Mouse (Mus musculus): ENCODE results near the gene Tekt4.

The Tekt4 gene

DNA sequence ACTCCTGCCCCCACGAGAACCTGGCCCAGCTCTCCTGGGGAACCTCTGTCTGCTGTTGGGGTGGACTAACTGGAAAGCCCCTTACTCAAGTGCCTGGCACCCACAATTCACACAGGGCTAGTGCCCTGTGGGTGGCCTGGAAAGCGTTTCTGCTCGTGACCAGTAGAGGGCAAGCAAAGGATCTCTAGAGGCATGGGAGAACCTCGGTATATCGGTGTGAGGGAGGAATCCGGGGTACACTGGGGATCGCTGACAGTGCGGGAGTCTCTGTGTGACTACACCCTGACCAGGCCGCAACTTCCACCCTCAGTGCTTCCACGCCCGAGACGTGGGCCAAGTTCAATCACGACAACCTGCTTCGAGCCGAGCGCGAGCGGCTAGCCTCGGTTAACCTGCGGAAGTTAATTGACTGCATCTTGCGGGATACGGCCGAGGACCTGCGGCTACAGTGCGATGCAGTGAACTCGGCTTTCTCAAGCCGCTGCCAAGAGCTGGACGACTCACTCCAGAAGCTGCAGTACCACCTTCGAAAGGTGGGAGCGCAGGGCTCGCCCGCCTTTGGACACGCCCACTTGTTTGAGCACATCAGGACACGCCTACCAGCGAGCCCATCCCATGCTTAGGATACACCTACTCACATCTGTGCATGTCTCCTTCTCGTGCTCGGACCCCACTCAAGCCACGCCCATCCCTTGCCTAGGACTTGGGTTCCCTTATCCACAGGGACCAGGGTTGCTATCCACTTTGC lies 20.1 kb downstream of the Tekt4 start:
- in situ Hi-C loops (cut with MboI; ENCODE audit: unreplicated experiment in 2 of 2) = loop anchor here (5.0 kb wide), 3 partner anchors 72 to 223 kb away; no protein-coding TSS in a partner anchor

DNA sequence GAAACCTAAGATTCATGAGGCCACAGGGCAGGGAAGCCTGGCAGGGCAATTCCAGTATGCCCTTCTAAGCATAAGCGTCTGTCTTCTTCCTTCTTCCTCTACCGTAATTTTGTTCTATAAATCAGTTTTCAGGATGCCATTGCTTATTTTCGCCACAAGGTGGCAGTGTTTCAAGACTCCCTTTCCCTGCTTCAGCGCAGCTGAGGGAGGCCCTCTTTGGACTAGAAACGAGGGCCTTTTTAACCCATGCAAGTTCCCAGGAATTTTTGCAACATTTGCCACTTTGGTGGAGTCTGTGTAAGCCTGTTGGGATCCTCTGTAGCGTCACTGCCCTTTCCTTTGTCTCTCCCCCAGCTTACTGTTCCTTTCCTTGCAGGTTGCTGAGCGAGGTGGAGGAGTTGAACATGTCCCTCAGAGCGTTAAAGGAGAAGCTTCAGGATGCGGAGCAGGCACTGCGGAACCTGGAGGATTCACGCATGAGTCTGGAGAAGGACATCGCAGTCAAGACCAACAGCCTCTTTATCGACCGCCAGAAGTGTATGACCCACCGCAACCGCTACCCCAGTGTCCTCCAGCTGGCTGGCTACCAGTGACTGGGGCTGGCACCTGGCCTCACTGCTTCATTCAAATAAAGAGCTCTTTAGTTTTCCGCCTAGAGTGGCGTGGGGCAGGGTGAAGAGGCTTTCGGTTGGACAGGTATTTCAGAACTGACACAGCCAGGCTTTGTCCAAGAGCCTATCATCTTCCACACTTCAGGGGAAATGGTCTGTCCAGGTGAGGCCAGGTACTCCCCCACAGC lies 21.7 kb downstream of the Tekt4 start:
- in situ Hi-C loops (cut with MboI; ENCODE audit: unreplicated experiment in 2 of 2) = loop anchor here (5.0 kb wide), 1 partner anchor 221 kb away; no protein-coding TSS in a partner anchor

DNA sequence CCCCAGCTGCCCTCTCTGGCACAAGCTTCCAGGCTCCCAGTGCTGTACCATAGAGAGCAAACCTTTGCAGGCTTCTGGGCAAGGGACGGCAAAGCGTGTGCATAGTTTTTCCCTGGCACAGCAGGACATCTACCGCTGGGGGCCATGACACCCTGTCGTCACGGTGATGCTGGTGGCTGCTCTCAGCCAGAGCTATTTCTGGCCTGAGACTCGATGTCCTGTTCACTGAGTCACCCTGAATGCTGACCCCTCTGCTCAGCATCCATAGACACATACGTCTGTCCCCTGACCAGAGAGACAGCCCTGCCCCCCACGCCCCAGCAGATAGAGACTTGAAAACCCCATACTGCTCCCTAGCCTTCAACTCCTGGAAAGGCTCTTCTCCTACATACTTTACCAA lies 25.7 kb downstream of the Tekt4 start:
- in situ Hi-C loops (cut with MboI; ENCODE audit: unreplicated experiment in 2 of 2) = no loop called here

DNA sequence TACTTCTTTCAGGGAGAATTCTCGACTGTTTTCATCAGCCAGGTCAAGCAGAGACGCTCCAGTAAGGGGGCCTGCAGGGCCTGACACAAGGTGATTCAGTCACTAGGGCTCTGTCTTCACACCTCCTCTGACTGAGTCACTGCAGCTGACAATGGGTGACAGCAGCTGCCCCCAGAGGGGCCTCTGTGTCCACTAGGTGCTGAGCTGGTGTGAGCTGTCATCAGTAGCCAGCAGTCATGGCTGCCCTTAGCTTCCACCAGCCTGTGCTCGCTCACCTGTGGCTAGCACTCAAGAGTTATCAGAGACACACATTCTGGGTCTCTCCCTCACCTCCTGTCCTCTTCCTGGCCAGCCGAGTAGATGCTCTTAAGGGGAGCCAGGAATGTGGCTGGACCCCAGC lies 26.4 kb downstream of the Tekt4 start:
- in situ Hi-C loops (cut with MboI; ENCODE audit: unreplicated experiment in 2 of 2) = no loop called here

DNA sequence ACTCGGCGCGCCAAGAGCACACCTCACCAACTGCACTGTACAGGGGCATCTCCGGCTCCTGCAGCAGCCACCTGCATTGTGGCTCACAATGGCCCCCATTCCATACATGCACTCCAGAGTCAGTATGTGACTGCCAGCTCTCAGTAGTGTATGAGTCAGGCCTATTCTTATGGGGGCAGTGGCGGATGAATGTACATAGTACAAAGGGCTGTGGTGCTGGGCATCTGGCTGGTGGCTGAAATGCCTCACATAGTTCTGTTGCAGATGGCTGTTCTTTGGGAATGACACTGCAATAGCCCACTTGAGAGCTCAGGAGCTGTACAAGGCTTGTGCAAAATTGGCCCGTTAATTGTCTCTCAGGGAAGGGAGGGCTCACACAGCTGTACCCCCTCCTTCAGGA lies 27.7 kb downstream of the Tekt4 start:
- in situ Hi-C loops (cut with MboI; ENCODE audit: unreplicated experiment in 2 of 2) = no loop called here

DNA sequence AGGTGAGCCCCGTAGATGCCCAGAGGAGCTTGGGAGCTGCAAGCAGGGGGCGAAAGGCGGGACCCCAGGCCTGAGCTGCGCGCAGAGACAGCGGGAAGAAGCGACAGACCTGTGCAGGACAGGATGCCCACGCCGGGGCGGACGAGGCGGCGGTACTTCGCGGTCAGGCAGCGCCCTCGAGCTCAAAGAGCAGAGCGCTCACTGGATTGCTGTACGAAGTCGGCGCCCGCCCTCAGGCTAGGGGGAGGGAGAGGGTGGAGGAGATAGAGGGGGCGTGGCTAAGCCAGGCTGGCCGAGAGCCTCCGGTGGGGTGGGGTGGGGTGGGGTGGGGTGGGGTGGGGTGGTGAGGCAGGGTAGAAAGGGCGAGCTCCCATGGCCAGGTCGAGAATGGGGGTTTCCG lies 42.6 kb downstream of the Tekt4 start, which contains the start of gene Sstr5:
Sstr5 (minus strand) TSS at position 276 of the 400 bp plus-strand sequence.
- in situ Hi-C loops (cut with MboI; ENCODE audit: unreplicated experiment in 2 of 2) = no loop called here

DNA sequence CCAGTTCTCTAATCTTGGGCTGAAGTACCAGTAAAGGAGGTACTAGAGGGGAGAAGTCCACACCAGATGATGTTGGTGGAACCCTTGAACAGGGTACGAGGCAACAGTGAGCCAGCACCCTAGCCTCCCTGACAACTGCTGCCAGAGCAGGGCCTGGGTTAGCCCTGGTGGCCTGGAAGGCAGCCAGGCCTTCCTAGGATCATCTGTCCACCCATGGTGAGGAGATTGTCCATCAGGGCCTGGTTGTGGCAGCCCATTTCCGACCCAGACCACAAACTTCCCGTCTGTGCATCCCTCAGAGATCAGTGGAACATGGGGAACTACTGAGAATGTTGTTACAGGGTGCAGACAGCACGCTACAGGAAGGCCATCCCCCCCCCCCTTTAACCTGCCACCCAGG lies 48.2 kb downstream of the Tekt4 start:
- in situ Hi-C loops (cut with MboI; ENCODE audit: unreplicated experiment in 2 of 2) = no loop called here

DNA sequence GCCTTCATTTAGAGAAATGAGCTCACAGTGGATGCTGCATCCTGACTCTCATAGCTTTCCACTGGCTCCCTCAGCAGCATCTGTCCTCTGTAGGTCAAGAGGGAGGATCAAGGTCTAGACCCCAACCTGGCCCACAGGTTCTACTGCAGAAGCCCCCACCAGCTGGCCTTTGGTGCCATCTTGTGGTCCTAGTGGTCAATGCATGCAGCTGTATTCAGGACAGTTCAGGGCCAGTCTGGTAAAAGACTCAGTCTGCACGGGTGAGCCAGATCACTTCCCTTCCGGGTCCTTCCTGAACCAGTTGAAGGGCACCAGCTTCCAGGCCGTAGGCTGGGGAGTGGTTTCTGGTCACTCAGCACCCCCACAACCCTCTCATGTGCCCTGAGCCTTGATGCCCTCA lies 53.4 kb downstream of the Tekt4 start:
- in situ Hi-C loops (cut with MboI; ENCODE audit: unreplicated experiment in 2 of 2) = loop anchor here in 1 of 2 experiments (5.0 kb wide), 1 partner anchor 190 kb away; no protein-coding TSS in a partner anchor

DNA sequence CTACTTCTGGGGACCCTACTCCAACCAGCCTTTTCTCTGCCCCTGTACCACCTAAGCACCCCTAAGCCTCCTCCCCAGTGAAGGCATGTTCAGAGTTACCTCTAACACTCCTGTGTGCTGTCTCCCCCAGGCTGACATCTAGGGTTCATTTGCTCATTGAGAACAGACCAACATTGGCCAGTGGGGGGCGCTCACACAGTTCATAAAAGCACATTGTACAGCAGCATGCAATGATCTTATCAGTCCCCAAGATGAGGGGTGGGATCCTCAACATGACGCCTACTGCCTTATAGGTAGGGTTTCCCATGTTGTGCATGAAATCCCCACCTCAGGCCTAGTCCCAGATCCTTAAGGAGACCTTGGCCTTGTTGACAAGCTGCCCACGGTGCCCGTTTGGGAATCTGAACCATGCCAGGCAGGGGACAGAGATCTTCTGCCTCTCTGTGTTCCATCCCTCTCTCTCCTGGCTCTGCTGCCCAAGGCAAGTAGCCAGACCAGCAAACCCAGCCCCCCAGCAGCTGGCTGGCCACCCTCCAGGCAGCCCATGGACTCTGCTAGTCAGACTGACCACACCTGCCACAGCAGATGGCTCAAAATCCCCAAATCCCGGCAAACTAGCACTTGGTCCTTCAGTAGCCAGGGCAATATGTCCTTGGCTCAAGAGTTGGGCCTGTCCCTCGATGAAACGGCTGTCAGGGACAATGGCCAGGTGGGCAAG lies 54.6 kb downstream of the Tekt4 start:
- in situ Hi-C loops (cut with MboI; ENCODE audit: unreplicated experiment in 2 of 2) = loop anchor here in 1 of 2 experiments (5.0 kb wide), 1 partner anchor 188 kb away; no protein-coding TSS in a partner anchor

DNA sequence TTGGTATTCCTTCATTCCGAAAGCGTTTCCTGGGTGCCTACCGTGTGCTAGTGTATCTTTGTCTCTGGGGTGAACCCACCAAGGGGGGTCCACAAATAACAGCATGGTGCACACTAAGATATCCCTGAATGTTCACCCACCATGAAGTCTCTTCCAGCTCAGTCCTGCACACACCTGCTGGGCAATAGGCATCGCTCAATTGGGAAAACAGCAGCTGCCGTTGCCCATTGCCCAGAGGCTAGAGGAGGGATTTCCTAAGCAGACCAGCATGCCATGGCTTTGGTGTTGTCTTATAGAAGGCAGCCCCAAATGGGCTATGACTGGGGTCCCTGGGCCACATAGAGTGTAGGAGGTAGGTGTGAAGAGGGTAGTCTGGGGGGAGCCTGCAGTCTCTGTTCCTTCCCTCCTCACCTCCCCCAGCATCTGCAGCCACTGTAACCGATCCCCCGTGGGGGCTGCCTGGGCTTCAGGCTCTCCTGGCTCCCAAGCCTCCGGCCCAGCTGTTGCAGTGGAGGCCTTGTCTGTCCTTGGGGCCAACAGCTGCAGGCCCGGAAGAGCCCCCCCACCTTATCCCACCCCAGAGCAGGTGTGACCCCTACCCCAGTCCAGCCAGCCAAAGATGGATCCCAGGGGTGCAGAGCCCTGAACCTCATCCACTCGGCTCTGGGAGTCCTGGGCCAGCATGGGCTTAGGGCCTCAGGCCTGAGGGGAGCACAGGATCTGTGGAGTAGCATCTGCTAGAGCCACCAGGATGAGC lies 55.8 kb downstream of the Tekt4 start:
- in situ Hi-C loops (cut with MboI; ENCODE audit: unreplicated experiment in 2 of 2) = loop anchor here in 1 of 2 experiments (5.0 kb wide), 1 partner anchor 187 kb away; no protein-coding TSS in a partner anchor

DNA sequence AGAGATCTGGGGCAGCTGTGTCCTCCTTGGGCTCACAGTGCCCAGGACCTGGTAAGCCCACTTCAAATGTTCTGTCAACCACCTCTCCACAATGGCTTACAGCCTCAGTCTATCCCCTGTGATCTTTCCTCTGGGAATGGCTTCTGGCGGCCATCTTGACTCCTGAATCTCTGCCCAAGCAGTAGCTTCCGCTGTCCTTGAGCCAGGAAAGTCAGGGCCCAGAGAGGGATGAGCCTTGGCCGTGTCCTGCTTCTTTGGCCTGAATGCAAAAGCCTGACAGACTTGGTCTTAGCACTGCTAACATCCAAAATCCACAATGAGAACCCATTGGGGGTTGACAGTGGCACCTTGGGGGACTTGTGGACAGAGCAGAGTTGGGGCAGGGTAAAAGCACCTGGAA lies 57.5 kb downstream of the Tekt4 start:
- in situ Hi-C loops (cut with MboI; ENCODE audit: unreplicated experiment in 2 of 2) = loop anchor here in 1 of 2 experiments (5.0 kb wide), 1 partner anchor 185 kb away; no protein-coding TSS in a partner anchor

DNA sequence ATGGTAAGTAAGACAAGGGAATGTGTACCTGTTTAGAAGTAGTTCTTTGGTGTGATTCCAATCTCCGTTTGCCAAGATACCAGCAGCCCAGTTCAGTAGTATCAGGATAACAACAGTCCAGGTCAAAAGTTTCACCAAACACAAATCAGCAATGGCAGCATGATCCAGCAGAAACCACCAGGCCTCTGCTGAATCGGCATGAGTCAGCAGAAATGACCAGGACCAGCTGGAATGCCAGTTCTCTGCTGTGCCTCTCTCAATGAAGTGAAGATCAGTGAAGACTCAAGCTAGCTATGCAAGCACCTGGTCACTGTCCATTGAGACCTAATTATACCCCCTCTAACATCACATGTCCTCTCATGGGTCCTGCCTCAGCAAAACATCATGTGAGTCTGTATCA lies 59.6 kb downstream of the Tekt4 start:
- in situ Hi-C loops (cut with MboI; ENCODE audit: unreplicated experiment in 2 of 2) = loop anchor here in 1 of 2 experiments (5.0 kb wide), 1 partner anchor 183 kb away; no protein-coding TSS in a partner anchor

DNA sequence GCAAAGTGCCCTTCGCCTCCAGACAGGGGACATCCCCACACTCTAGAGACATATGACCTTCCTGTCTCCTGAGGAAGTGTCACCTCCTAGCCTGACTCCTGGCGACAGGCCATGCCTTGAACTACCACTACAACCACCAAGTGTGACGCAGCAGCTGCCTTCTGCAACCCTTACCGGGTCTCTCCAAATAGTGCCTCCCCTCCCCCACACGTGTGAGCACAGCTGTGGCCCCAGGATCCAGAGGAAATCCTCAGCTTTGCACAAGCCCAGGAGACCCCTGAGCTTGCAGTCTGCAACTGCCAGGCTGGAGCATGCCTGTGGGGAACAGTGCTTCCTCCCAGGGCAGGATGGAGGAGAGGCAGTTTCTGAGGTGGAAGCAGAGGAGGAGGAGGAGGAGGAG lies 61.9 kb downstream of the Tekt4 start:
- in situ Hi-C loops (cut with MboI; ENCODE audit: unreplicated experiment in 2 of 2) = no loop called here

DNA sequence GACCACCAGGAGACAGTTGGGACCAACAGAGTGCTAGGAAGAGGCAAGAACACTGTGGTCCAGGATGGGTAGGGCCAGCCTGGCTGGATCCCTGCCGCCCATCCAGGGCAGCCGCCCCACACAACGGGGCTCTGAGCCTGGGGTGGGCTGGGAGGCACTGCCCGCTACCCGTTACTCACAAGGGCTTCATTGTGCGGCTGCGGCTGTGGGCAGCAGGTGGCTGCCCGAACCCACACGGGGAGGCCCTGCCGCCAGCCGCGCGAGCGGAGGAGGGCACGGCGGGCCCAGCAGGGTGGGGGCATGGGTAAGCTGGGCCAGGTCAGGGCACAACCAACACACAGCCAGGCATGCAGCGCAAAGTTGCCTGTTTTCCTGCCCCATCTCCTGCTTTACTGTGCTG lies 63.7 kb downstream of the Tekt4 start:
- in situ Hi-C loops (cut with MboI; ENCODE audit: unreplicated experiment in 2 of 2) = no loop called here

DNA sequence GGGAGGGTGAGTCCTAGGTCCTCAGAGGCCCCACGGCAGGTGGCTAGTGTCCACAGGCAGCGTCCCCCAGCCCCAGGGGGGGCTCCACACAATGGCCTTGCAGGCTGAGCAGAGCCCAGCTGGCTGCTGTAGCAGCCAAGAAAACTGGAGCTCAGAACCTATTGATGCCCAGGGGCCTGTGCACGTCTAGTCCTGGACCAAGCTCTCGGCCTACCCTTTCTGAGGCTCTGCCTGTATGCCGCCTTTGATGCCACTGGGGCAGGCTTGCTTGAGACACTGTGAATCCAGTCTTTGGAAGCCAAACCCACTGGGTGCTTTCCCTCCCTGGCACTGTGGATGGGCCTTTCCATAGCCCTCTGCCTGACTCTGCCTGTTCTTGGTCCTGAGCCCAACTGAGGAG lies 65.1 kb downstream of the Tekt4 start:
- in situ Hi-C loops (cut with MboI; ENCODE audit: unreplicated experiment in 2 of 2) = no loop called here

DNA sequence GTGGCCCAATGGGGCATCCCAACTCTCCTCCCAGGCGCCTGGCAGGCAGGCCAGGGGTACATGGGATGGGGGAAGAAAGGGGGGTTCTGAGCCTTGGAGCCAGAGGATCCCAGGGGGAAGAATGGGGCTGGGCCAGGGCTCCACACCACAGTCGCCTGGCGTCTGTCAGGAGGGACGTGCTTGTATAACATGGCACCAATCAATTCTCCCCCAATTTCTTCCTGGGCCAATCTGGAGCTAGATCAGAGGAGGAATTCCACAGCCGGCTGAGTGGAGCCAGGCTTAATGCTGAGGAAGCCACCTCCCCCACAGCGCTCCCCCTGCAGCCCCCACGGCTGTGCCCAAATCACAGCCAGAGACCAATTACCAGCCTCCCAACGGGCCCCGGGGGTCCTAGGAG lies 66.1 kb downstream of the Tekt4 start:
- in situ Hi-C loops (cut with MboI; ENCODE audit: unreplicated experiment in 2 of 2) = no loop called here

DNA sequence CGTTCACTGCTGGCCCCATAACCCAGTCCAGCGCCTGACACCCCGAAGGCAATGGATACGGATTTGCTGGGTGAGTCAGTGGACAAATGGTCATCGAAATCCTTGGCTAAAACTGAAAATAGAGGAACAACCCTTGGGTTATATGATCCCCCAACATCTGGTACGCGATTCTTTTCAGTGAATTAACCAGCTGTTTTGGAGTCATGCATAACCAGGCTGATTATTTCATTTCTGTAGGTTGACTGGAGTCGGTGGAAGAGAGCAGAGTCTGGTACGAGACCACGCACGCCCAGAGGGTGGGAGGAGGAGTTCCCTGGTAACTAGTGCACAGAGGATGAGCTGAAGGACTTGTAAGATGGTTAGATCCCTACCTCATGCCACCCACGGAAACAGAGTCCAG lies 67.7 kb downstream of the Tekt4 start:
- in situ Hi-C loops (cut with MboI; ENCODE audit: unreplicated experiment in 2 of 2) = no loop called here

Data from v-Abl transformed pro-B cells (cell line).